Mouse (Mus musculus) heart, embryonic 11.5 days (tissue): ENCODE measurements at regions not wholly inside any gene's neighbourhood (a gene's known extent, or its start where the extent isn't known, plus 50 kb on each side); places are given as distances from the start of the nearest gene placed in this dataset.

Experiments used
- ATAC-seq: fragments of 200-750 bp; cut with Nextera tagmentation; replicated peaks from 2 replicates; pipeline ENCODE4 v1.8.0; 2017; ENCODE audit warnings: moderate library complexity; ENCODE audit not compliant: insufficient number of reproducible peaks, low FRiP score, low TSS enrichment
- H3K27ac ChIP-seq: fragments of 300-500 bp; sonication (generic); 2 replicates; pipeline ENCODE4 v1.5.1; 2014; ENCODE audit warnings: mild to moderate bottlenecking, low read depth, low read length
- H3K27me3 ChIP-seq: fragments of 300-500 bp; sonication (generic); 2 replicates; pipeline ENCODE4 v1.6.1; 2014; ENCODE audit warnings: mild to moderate bottlenecking, low read length, mixed read lengths; ENCODE audit not compliant: control insufficient read depth, insufficient read depth
- H3K36me3 ChIP-seq: fragments of 300-500 bp; sonication (generic); 2 replicates; pipeline ENCODE4 v1.6.1; 2014; ENCODE audit warnings: mild to moderate bottlenecking, low read length, moderate library complexity, mixed read lengths; ENCODE audit not compliant: control insufficient read depth, insufficient read depth
- H3K4me1 ChIP-seq: fragments of 300-500 bp; sonication (generic); 2 replicates; pipeline ENCODE4 v1.6.1; 2014; ENCODE audit warnings: low read length; ENCODE audit not compliant: control insufficient read depth, insufficient read depth
- H3K4me2 ChIP-seq: fragments of 300-500 bp; sonication (generic); 2 replicates; pipeline ENCODE4 v1.6.1; 2014; ENCODE audit warnings: mild to moderate bottlenecking, moderate library complexity
- H3K4me3 ChIP-seq: fragments of 300-500 bp; sonication (generic); 2 replicates; pipeline ENCODE4 v1.5.1; 2014; ENCODE audit warnings: low read depth, low read length
- H3K9ac ChIP-seq: fragments of 300-500 bp; sonication (generic); 2 replicates; pipeline ENCODE4 v1.6.1; 2014; ENCODE audit warnings: mild to moderate bottlenecking, low read depth, low read length, moderate library complexity
- H3K9me3 ChIP-seq: fragments of 300-500 bp; sonication (generic); replicated peaks from 2 replicates; pipeline ENCODE4 v1.6.1; 2016; ENCODE audit warnings: low read length; ENCODE audit not compliant: control insufficient read depth
- WGBS: fragments of 180-500 bp; shearing (Covaris S2); extraction: QIAGEN DNeasy Blood & Tissue Kit; methylation state at CpG from one replicate; pipeline ENCODE4 v1.1.7; 2014; ENCODE audit not compliant: insufficient replicate concordance; 5-methylcytosine and 5-hydroxymethylcytosine counted together

- H3K27ac ChIP-seq = no peak overlapping the region
- no peaks in the 10 kb centered on the region for H3K9me3 ChIP-seq
- H3K4me3 ChIP-seq = no peak overlapping the region
- no peaks in the 10 kb centered on the region for H3K27me3 ChIP-seq
- no peak overlapping the region for H3K9ac ChIP-seq
- peak; percentile 71 for ATAC-seq
- no peaks in the 10 kb centered on the region for H3K36me3 ChIP-seq
- no peaks in the 10 kb centered on the region for H3K4me1 ChIP-seq
- 57% methylated on average over 11 of the region's 11 CpGs for WGBS
- no peak overlapping the region; the same call in 1 of the 2 replicates for H3K4me2 ChIP-seq
Observed at GRCm38 (mm10) chr2:48441296-48441990, 372.5 kb upstream of the Acvr2a start.

- no peaks in the 10 kb centered on the region for H3K4me1 ChIP-seq
- no peaks in the 10 kb centered on the region for H3K27me3 ChIP-seq
- H3K9me3 ChIP-seq = no peaks in the 10 kb centered on the region
- WGBS = 81% methylated on average over 10 of the region's 10 CpGs
- H3K4me2 ChIP-seq = no peak overlapping the region
- no peak overlapping the region for H3K9ac ChIP-seq
- no peak overlapping the region for H3K27ac ChIP-seq
- H3K36me3 ChIP-seq = no peaks in the 10 kb centered on the region
- no peak for ATAC-seq
- no peak overlapping the region for H3K4me3 ChIP-seq
Observed at GRCm38 (mm10) chr2:48441991-48442544, 371.8 kb upstream of the Acvr2a start.

- 40% methylated on average over 5 of the region's 5 CpGs for WGBS
- Histone ChIP-seq H3K9ac (no peak overlapping the region), H3K36me3 (no peaks in the 10 kb centered on the region), H3K27me3 (no peaks in the 10 kb centered on the region), H3K4me1 (no peaks in the 10 kb centered on the region), H3K9me3 (no peaks in the 10 kb centered on the region), H3K4me3 (no peak overlapping the region), H3K4me2 (no peak overlapping the region), H3K27ac (no peak overlapping the region)
- no peak for ATAC-seq
Observed at GRCm38 (mm10) chr2:48445898-48446604, 367.9 kb upstream of the Acvr2a start.

- H3K36me3 ChIP-seq = no peaks in the 10 kb centered on the region
- WGBS = 69% methylated on average over 5 of the region's 5 CpGs
- no peak overlapping the region for H3K27ac ChIP-seq
- no peak overlapping the region for H3K4me2 ChIP-seq
- no peak overlapping the region for H3K9ac ChIP-seq
- no peaks in the 10 kb centered on the region for H3K9me3 ChIP-seq
- H3K27me3 ChIP-seq = no peaks in the 10 kb centered on the region
- H3K4me3 ChIP-seq = no peak overlapping the region
- H3K4me1 ChIP-seq = no peaks in the 10 kb centered on the region
- no peak for ATAC-seq
Observed at GRCm38 (mm10) chr2:48446617-48447016, 367.3 kb upstream of the Acvr2a start.

- no peak for ATAC-seq
- Histone ChIP-seq H3K4me1 (no peaks in the 10 kb centered on the region), H3K27me3 (no peaks in the 10 kb centered on the region), H3K36me3 (no peaks in the 10 kb centered on the region), H3K4me2 (no peak overlapping the region), H3K27ac (no peak overlapping the region), H3K9me3 (no peaks in the 10 kb centered on the region), H3K9ac (no peak overlapping the region), H3K4me3 (no peak overlapping the region)
- 76% methylated on average over 7 of the region's 7 CpGs for WGBS
Observed at GRCm38 (mm10) chr2:48449165-48449842, 364.6 kb upstream of the Acvr2a start.

GRCm38 (mm10) chr2:48456072-48457040, 357.6 kb upstream of the Acvr2a start:
- WGBS = 42% methylated on average over 7 of the region's 7 CpGs
- Histone ChIP-seq H3K9me3 (no peaks in the 10 kb centered on the region), H3K4me3 (no peak overlapping the region), H3K27ac (peak overlapping the region; percentile 82), H3K27me3 (no peaks in the 10 kb centered on the region), H3K4me1 (peaks cover 9% of the 10 kb centered on the region; the same call in 1 of the 2 replicates), H3K4me2 (peak overlapping the region; percentile 31; the same call in 1 of the 2 replicates), H3K9ac (no peak overlapping the region), H3K36me3 (no peaks in the 10 kb centered on the region)
- ATAC-seq = no peak; the same call in 1 of the 2 replicates

GRCm38 (mm10) chr2:48457117-48457516, 356.8 kb upstream of the Acvr2a start:
- 45% methylated on average over 4 of the region's 4 CpGs for WGBS
- no peak overlapping the region for H3K9ac ChIP-seq
- H3K9me3 ChIP-seq = no peaks in the 10 kb centered on the region
- no peak overlapping the region for H3K4me3 ChIP-seq
- peak overlapping the region; percentile 82 for H3K27ac ChIP-seq
- peak overlapping the region; percentile 31; the same call in 1 of the 2 replicates for H3K4me2 ChIP-seq
- no peaks in the 10 kb centered on the region for H3K27me3 ChIP-seq
- ATAC-seq = peak; percentile 55; the same call in 1 of the 2 replicates
- peaks cover 9% of the 10 kb centered on the region; the same call in 1 of the 2 replicates for H3K4me1 ChIP-seq
- H3K36me3 ChIP-seq = no peaks in the 10 kb centered on the region
